Mouse (Mus musculus) erythroblast, adult 5-6 weeks (primary cell): ENCODE results near the gene Nr5a1. TPM values are rescaled to one million over a fixed set of nuclear protein-coding genes. Genes with fewer than 3 reads are reported as not detected.

Source experiments
- ATAC-seq: replicated peaks from 2 replicates; pipeline ENCODE4 v1.8.0; 2016; ENCODE audit warnings: moderate number of reproducible peaks, mild to moderate bottlenecking, moderate TSS enrichment, inconsistent platforms; ENCODE audit not compliant: poor library complexity, low FRiP score, severe bottlenecking
- total RNA-seq, 2 experiments: library from RNA; stranded (forward) in 1 of 2; stranded (reverse) in 1 of 2; fragments of 150-400 nt in 1 of 2; fragments of 200-764, 138-1000 nt in 1 of 2; gene quantifications; 2 replicates each; pipeline versions ENCODE4 v1.2.3 to v1.2.4; 2015 to 2017; ENCODE audit warnings: low replicate concordance in 2 of 2

Gene Nr5a1
- total RNA-seq, 2 experiments from 2014 or later = not detected

- no peak for ATAC-seq
These were observed 56.0 kb downstream of the Nr5a1 start for GRCm38 (mm10) chr2:38658338-38658836.

- no peak for ATAC-seq
These were observed 60.6 kb downstream of the Nr5a1 start for GRCm38 (mm10) chr2:38653694-38654093.

DNA sequence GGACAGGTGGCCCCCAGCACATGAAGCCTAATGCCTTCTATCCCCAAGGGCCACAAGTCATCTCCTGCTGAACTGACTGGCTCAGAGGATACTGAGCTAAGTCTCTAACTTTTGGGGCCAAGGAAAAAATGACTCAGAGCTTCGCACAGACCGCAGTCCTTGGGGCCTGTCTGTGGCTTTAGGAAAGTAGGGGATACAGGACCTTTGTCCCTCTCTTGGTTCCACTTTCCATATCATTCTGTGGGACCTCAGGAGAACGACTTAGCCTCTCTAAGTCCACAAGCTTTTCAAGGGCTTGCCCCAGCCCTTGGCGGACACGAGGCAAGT, 61.1 kb downstream of the Nr5a1 start:
- ATAC-seq = no peak

DNA sequence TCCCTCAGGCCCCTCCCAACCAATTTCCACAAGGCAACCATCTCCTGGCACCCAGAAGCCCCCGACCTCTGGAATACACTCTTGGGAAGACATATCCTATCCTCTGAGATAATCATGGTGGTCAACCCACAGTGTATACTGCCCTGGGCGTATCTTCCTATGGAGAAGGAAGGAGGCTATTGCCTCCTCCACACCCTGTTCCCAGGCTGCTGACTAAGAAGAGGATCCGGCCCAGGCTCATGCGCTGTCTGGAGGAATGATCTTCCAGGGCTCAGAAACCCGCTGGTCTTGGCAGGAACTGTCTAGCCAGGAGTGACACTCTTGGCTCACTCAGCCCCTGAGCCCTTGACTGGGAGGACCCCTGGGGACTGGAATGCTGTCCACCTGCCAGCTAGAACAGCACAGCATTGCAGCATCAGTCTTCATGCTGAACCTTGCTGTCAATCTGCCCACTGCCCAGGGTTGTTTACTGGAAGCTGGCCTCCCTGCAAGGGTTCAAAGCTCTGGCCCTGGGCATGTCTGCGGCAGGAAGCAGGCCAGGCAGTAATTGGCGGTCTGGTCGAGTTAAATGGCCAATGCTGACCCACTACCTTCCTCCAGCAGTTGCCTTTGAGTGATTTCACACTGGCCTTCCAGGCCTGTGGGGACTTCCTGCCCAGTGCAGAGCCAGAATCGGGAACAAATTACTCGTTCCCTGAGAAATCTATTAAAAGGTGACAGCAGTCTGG, 61.6 kb downstream of the Nr5a1 start:
- no peak for ATAC-seq

- no peak for ATAC-seq
These were observed 62.2 kb downstream of the Nr5a1 start for GRCm38 (mm10) chr2:38652098-38652497.

GRCm38 (mm10) chr2:38650340-38650739, 64.0 kb downstream of the Nr5a1 start:
- no peak for ATAC-seq

DNA sequence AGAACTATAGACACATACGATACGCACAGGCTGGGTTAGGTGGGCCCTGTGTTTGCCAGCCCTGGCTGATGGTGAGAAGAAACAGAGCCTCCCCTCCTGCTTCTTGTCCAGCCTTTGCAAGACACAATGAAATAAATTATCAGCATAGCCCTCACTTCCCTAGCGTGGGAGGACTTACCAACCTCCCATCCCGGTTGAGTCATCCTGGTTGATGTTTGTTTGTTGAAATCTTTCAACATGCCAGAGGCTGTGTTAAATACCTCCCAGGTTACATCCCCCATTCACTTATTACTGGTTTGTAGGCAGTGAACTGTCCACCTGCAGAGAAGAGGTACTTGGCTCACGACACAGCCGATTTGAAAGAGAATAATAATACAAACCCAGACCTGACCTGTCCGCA, 66.7 kb downstream of the Nr5a1 start:
- no peak for ATAC-seq

DNA sequence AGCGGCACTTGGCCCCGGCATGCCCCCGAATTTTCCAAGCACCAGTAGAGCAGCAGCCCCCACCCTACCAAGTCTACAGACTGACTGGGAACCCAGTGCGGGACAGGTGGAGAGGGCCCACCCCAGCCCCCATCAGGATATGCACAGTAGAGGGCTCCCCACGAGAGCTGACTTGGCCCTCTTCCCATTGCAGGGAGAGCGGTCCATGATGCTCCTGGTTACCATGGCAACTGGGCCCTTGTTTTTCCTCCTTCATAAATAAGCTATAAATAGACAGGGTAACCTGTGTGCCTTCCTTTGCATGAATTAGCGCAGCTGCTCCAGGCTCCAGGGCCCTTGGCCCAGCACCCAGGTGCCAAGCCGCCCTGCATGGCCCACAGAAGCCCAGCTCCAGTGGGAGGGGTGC, 67.1 kb downstream of the Nr5a1 start:
- no peak for ATAC-seq

- no peak for ATAC-seq
These were observed 68.4 kb downstream of the Nr5a1 start for GRCm38 (mm10) chr2:38645936-38646335.

DNA sequence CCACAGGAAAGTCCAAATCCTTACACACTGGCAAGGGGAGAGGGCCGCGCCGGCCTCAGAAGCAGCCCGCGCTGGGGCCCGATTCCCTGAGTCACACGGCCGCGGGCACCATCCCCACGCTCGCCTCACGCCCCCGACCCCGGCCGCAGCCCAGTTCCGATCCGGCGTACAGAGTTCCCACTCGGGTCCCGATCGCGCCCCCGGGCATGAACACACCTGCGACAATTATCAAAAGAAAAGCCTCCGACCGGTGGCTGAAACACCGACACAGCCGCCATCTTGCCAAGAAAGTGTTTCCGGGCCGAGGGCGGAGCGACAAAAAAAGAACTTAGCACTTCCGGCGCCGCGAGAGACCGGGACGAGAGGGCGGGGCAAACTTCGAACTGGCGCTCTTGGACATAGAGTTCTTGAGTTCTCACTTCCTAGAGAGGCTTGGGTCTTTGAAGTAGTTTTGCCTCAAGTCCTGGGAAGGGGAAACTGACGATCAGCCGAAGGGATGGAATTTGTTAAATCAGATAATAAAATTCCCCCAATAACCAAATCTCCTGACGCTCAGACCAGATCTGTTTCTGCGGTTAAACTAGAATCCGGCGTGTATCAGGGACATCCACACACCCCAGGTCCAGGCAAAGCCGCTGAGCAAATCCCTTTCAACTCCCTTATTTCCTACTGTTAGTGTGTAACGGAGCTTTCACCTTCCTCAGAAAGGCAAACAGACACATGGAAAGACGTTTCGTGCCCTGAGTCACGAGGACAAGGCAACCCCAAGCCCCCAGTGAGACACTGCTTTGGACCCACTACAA, 70.5 kb downstream of the Nr5a1 start, which contains the start of gene Psmb7:
TSS of gene Psmb7 (minus strand) at position 463 of the 803 bp plus-strand sequence.
- peak; percentile 98 for ATAC-seq

Other genes starting within 250 kb of the Nr5a1 start
- gene Nek6, start 202.9 kb downstream of the Nr5a1 start, total RNA-seq (2015; ENCODE audit: low replicate concordance) = 0.38 and 1.9 TPM in 2 replicates
- gene Nek6, start 202.9 kb downstream of the Nr5a1 start, total RNA-seq (2017; ENCODE audit: low replicate concordance) = 0.14 and 1.9 TPM in 2 replicates
- 55.8 and 124 TPM in 2 replicates for gene Psmb7, start 70.5 kb downstream of the Nr5a1 start, total RNA-seq (2015; ENCODE audit: low replicate concordance)
- 83.9 and 94.1 TPM in 2 replicates for gene Psmb7, start 70.5 kb downstream of the Nr5a1 start, total RNA-seq (2017; ENCODE audit: low replicate concordance)
- not detected in 2 replicates for gene Nr6a1, start 213.1 kb upstream of the Nr5a1 start, total RNA-seq (2015; ENCODE audit: low replicate concordance)
- gene Nr6a1, start 213.1 kb upstream of the Nr5a1 start, total RNA-seq (2017; ENCODE audit: low replicate concordance) = 0.94 and 5.6 TPM in 2 replicates
- 0.58 TPM in 1 of 2 replicates, not detected in the other for gene Olfml2a, start 217.4 kb upstream of the Nr5a1 start, total RNA-seq (2015; ENCODE audit: low replicate concordance)
- gene Olfml2a, start 217.4 kb upstream of the Nr5a1 start, total RNA-seq (2017; ENCODE audit: low replicate concordance) = 0.09 TPM in 1 of 2 replicates, not detected in the other